Mouse (Mus musculus) monocyte, adult 5-6 weeks (primary cell): ENCODE data around the gene Zfp472. TPM values are rescaled to one million over a fixed set of nuclear protein-coding genes. Genes with fewer than 3 reads are reported as not detected.

Experiments used
- ATAC-seq: fragments of 153-309, 156-312 bp; replicated peaks from 2 replicates; pipeline ENCODE4 v1.8.0; 2017; ENCODE audit warnings: mild to moderate bottlenecking; ENCODE audit not compliant: low TSS enrichment, insufficient number of reproducible peaks, severe bottlenecking, poor library complexity, low FRiP score
- total RNA-seq: library from RNA; stranded (forward); fragments of 200-1000, 200-491, 200-594 nt; gene quantifications from 3 replicates; pipeline ENCODE4 v1.2.3, GENCODE M21; 2017

Zfp472 gene
- 26.2 to 29.4 TPM (median 26.4 TPM) in 3 replicates for total RNA-seq

GRCm38 (mm10) chr17:32965623-32966290 lies at the start of gene Zfp472:
Zfp472 (plus strand) TSS chr17:32965814.
- ATAC-seq = peak; percentile 100

GRCm38 (mm10) chr17:32916075-32916474 lies 49.5 kb upstream of the Zfp472 start:
- no peak for ATAC-seq

GRCm38 (mm10) chr17:32917131-32917530 lies 48.5 kb upstream of the Zfp472 start, which contains the start of gene Cyp4f14:
Cyp4f14 (minus strand) TSS chr17:32917342.
- ATAC-seq = no peak

GRCm38 (mm10) chr17:32919123-32919522 lies 46.5 kb upstream of the Zfp472 start:
- no peak for ATAC-seq

GRCm38 (mm10) chr17:32923681-32924080 lies 41.9 kb upstream of the Zfp472 start:
- no peak for ATAC-seq

GRCm38 (mm10) chr17:32924658-32925312 lies 40.8 kb upstream of the Zfp472 start:
- peak; percentile 81 for ATAC-seq

- ATAC-seq = no peak
Observed at GRCm38 (mm10) chr17:32927803-32928202, 37.8 kb upstream of the Zfp472 start.

GRCm38 (mm10) chr17:32939831-32940230 lies 25.8 kb upstream of the Zfp472 start:
- no peak for ATAC-seq

- no peak for ATAC-seq
Observed at GRCm38 (mm10) chr17:32943661-32944060, 22.0 kb upstream of the Zfp472 start.

- ATAC-seq = no peak
Observed at GRCm38 (mm10) chr17:32944402-32945035, 21.1 kb upstream of the Zfp472 start.

- ATAC-seq = no peak
Observed at GRCm38 (mm10) chr17:32946716-32947115, 18.9 kb upstream of the Zfp472 start.

- peak; percentile 96 for ATAC-seq
Observed at GRCm38 (mm10) chr17:32947215-32947914, 18.2 kb upstream of the Zfp472 start, which contains the start of gene Cyp4f13. Cyp4f13 (minus strand) TSS chr17:32947402.

- no peak for ATAC-seq
Observed at GRCm38 (mm10) chr17:32950136-32950535, 15.5 kb upstream of the Zfp472 start.

- ATAC-seq = no peak
Observed at GRCm38 (mm10) chr17:32951006-32951405, 14.6 kb upstream of the Zfp472 start.

GRCm38 (mm10) chr17:32951441-32951840 lies 14.2 kb upstream of the Zfp472 start:
- ATAC-seq = 0 out of 2 replicates have a peak, but pooled peaks have one; percentile 48

GRCm38 (mm10) chr17:32965253-32965622 lies 376 bp upstream of the Zfp472 start:
- no peak for ATAC-seq

- no peak for ATAC-seq
Observed at GRCm38 (mm10) chr17:32981361-32981760, 15.7 kb downstream of the Zfp472 start.

- no peak for ATAC-seq
Observed at GRCm38 (mm10) chr17:32986301-32986700, 20.7 kb downstream of the Zfp472 start.
